Mouse (Mus musculus): ENCODE measurements around the gene 2310011J03Rik.

GRCm38 (mm10) chr10:80356737-80357136 is 36.4 kb upstream of the 2310011J03Rik start:
- TF ChIP-seq POLR2A (IDR thresholded peaks at IDR 0.05; ENCODE audit: insufficient read depth, low read length) = no peak
- no peak for TF ChIP-seq CTCF (IDR thresholded peaks at IDR 0.05; ENCODE audit: low read depth, low read length)
- no peak for TF ChIP-seq EP300 (IDR thresholded peaks at IDR 0.05; ENCODE audit: insufficient read depth, low read depth, low read length)

All from ES-Bruce4 (cell line).